Mouse (Mus musculus): ENCODE data around the gene Wwox. TPM values are rescaled to one million over a fixed set of nuclear protein-coding genes. Genes with fewer than 3 reads are reported as not detected.

Gene Wwox
- polyA plus RNA-seq, 1 experiment, result 14.9 TPM

DNA sequence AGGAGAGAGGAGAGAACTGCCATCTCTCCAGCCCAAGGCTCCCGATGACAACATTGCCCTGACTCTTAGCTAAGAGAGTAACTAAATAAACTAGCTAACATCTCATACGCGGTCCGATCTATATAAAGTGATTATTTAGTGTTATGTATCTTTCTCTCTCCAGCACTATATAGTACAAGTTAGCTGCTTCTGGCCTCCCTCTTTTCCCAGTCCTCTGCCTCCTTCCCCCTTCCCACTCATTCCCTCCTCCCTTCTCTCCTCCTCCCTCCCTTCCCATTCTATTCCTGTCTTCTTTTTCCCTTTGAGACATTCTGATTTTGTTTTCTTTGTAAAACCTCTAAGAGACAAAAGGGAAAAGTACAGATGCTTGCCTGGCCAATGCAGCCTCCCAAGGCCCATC is 414.3 kb downstream of the Wwox start:
- Histone ChIP-seq H3K27ac (ENCODE audit: control insufficient read depth, insufficient read depth, low read depth, low read length) (no peak overlapping the region), H3K4me1 (ENCODE audit: control insufficient read depth, insufficient read depth, low read length) (no peaks in the 10 kb centered on the region), H3K4me3 (ENCODE audit: control insufficient read depth, low read depth, low read length) (no peak overlapping the region), H3K36me3 (ENCODE audit: control insufficient read depth, insufficient read depth, low read length) (no peaks in the 10 kb centered on the region), H3K27me3 (ENCODE audit: control insufficient read depth, insufficient read depth, low read length) (no peaks in the 10 kb centered on the region)
- TF ChIP-seq POLR2A (IDR thresholded peaks at IDR 0.05; ENCODE audit: control insufficient read depth, low read depth, low read length) (no peak), CTCF (IDR thresholded peaks at IDR 0.05; ENCODE audit: control insufficient read depth, insufficient read depth, insufficient replicate concordance, low read depth, low read length) (no peak)

- no peak overlapping the region for H3K4me3 ChIP-seq (ENCODE audit: control insufficient read depth, low read depth, low read length)
- H3K27ac ChIP-seq (ENCODE audit: control insufficient read depth, insufficient read depth, low read depth, low read length), result no peak overlapping the region
- H3K27me3 ChIP-seq (ENCODE audit: control insufficient read depth, insufficient read depth, low read length), result no peaks in the 10 kb centered on the region
- no peaks in the 10 kb centered on the region for H3K4me1 ChIP-seq (ENCODE audit: control insufficient read depth, insufficient read depth, low read length)
- no peaks in the 10 kb centered on the region for H3K36me3 ChIP-seq (ENCODE audit: control insufficient read depth, insufficient read depth, low read length)
- TF ChIP-seq POLR2A (IDR thresholded peaks at IDR 0.05; ENCODE audit: control insufficient read depth, low read depth, low read length) (no peak), CTCF (IDR thresholded peaks at IDR 0.05; ENCODE audit: control insufficient read depth, insufficient read depth, insufficient replicate concordance, low read depth, low read length) (no peak)
These were observed 416.4 kb downstream of the Wwox start for GRCm38 (mm10) chr8:114855833-114856232.

GRCm38 (mm10) chr8:114865911-114866310 is 426.5 kb downstream of the Wwox start:
- Histone ChIP-seq H3K27ac (ENCODE audit: control insufficient read depth, insufficient read depth, low read depth, low read length) (no peak overlapping the region), H3K27me3 (ENCODE audit: control insufficient read depth, insufficient read depth, low read length) (no peaks in the 10 kb centered on the region), H3K36me3 (ENCODE audit: control insufficient read depth, insufficient read depth, low read length) (no peaks in the 10 kb centered on the region), H3K4me1 (ENCODE audit: control insufficient read depth, insufficient read depth, low read length) (no peaks in the 10 kb centered on the region), H3K4me3 (ENCODE audit: control insufficient read depth, low read depth, low read length) (no peak overlapping the region)
- TF ChIP-seq CTCF (IDR thresholded peaks at IDR 0.05; ENCODE audit: control insufficient read depth, insufficient read depth, insufficient replicate concordance, low read depth, low read length) (no peak), POLR2A (IDR thresholded peaks at IDR 0.05; ENCODE audit: control insufficient read depth, low read depth, low read length) (no peak)

DNA sequence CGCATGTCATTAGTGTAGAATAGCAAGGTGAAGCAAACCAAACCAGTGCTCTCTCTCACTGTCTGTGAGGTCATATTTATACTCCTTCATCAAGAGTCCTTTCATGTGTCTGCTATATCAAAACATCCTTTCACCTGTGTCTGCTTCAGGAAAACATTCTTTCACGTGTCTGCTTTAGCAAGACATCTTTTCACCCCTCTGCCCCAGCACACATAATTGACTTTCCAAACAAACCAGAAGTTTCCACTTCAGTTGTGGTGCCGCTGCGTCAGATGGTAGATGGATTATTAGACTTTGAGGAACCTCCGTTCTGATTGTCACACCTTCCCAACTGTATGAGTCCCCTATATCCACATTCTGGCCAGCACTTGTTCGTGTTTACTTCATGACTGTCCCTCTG is 429.9 kb downstream of the Wwox start:
- Histone ChIP-seq H3K27ac (ENCODE audit: control insufficient read depth, insufficient read depth, low read depth, low read length) (no peak overlapping the region), H3K36me3 (ENCODE audit: control insufficient read depth, insufficient read depth, low read length) (no peaks in the 10 kb centered on the region), H3K27me3 (ENCODE audit: control insufficient read depth, insufficient read depth, low read length) (no peaks in the 10 kb centered on the region), H3K4me3 (ENCODE audit: control insufficient read depth, low read depth, low read length) (no peak overlapping the region), H3K4me1 (ENCODE audit: control insufficient read depth, insufficient read depth, low read length) (no peaks in the 10 kb centered on the region)
- TF ChIP-seq POLR2A (IDR thresholded peaks at IDR 0.05; ENCODE audit: control insufficient read depth, low read depth, low read length) (no peak), CTCF (IDR thresholded peaks at IDR 0.05; ENCODE audit: control insufficient read depth, insufficient read depth, insufficient replicate concordance, low read depth, low read length) (no peak)

GRCm38 (mm10) chr8:114870410-114870809 is 431.0 kb downstream of the Wwox start:
- Histone ChIP-seq H3K4me1 (ENCODE audit: control insufficient read depth, insufficient read depth, low read length) (no peaks in the 10 kb centered on the region), H3K36me3 (ENCODE audit: control insufficient read depth, insufficient read depth, low read length) (no peaks in the 10 kb centered on the region), H3K27ac (ENCODE audit: control insufficient read depth, insufficient read depth, low read depth, low read length) (no peak overlapping the region), H3K4me3 (ENCODE audit: control insufficient read depth, low read depth, low read length) (no peak overlapping the region), H3K27me3 (ENCODE audit: control insufficient read depth, insufficient read depth, low read length) (no peaks in the 10 kb centered on the region)
- TF ChIP-seq POLR2A (IDR thresholded peaks at IDR 0.05; ENCODE audit: control insufficient read depth, low read depth, low read length) (no peak), CTCF (IDR thresholded peaks at IDR 0.05; ENCODE audit: control insufficient read depth, insufficient read depth, insufficient replicate concordance, low read depth, low read length) (no peak)

- H3K27ac ChIP-seq (ENCODE audit: control insufficient read depth, insufficient read depth, low read depth, low read length), result no peak overlapping the region
- H3K4me1 ChIP-seq (ENCODE audit: control insufficient read depth, insufficient read depth, low read length), result no peaks in the 10 kb centered on the region
- H3K27me3 ChIP-seq (ENCODE audit: control insufficient read depth, insufficient read depth, low read length), result no peaks in the 10 kb centered on the region
- no peak overlapping the region for H3K4me3 ChIP-seq (ENCODE audit: control insufficient read depth, low read depth, low read length)
- no peaks in the 10 kb centered on the region for H3K36me3 ChIP-seq (ENCODE audit: control insufficient read depth, insufficient read depth, low read length)
- TF ChIP-seq POLR2A (IDR thresholded peaks at IDR 0.05; ENCODE audit: control insufficient read depth, low read depth, low read length) (no peak), CTCF (IDR thresholded peaks at IDR 0.05; ENCODE audit: control insufficient read depth, insufficient read depth, insufficient replicate concordance, low read depth, low read length) (no peak)
These were observed 433.0 kb downstream of the Wwox start for GRCm38 (mm10) chr8:114872491-114872890.

- TF ChIP-seq CTCF (IDR thresholded peaks at IDR 0.05; ENCODE audit: control insufficient read depth, insufficient read depth, insufficient replicate concordance, low read depth, low read length), result no peak
- TF ChIP-seq POLR2A (IDR thresholded peaks at IDR 0.05; ENCODE audit: control insufficient read depth, low read depth, low read length), result no peak
- Histone ChIP-seq H3K4me3 (ENCODE audit: control insufficient read depth, low read depth, low read length) (no peak overlapping the region), H3K36me3 (ENCODE audit: control insufficient read depth, insufficient read depth, low read length) (no peaks in the 10 kb centered on the region), H3K4me1 (ENCODE audit: control insufficient read depth, insufficient read depth, low read length) (no peaks in the 10 kb centered on the region), H3K27me3 (ENCODE audit: control insufficient read depth, insufficient read depth, low read length) (no peaks in the 10 kb centered on the region), H3K27ac (ENCODE audit: control insufficient read depth, insufficient read depth, low read depth, low read length) (no peak overlapping the region)
These were observed 435.7 kb downstream of the Wwox start for GRCm38 (mm10) chr8:114875161-114875560.

GRCm38 (mm10) chr8:114876161-114876611 is 436.7 kb downstream of the Wwox start:
- Histone ChIP-seq H3K27me3 (ENCODE audit: control insufficient read depth, insufficient read depth, low read length) (no peaks in the 10 kb centered on the region), H3K4me3 (ENCODE audit: control insufficient read depth, low read depth, low read length) (no peak overlapping the region), H3K27ac (ENCODE audit: control insufficient read depth, insufficient read depth, low read depth, low read length) (no peak overlapping the region), H3K4me1 (ENCODE audit: control insufficient read depth, insufficient read depth, low read length) (no peaks in the 10 kb centered on the region), H3K36me3 (ENCODE audit: control insufficient read depth, insufficient read depth, low read length) (no peaks in the 10 kb centered on the region)
- no peak for TF ChIP-seq CTCF (IDR thresholded peaks at IDR 0.05; ENCODE audit: control insufficient read depth, insufficient read depth, insufficient replicate concordance, low read depth, low read length)
- TF ChIP-seq POLR2A (IDR thresholded peaks at IDR 0.05; ENCODE audit: control insufficient read depth, low read depth, low read length), result no peak
